Mouse (Mus musculus) spleen, postnatal 36 days (tissue): Measurements from ENCODE around the gene Arl11.

Experiments
- DNase-seq, 2 experiments: peaks; one replicate each; pipeline ENCODE4 v3.0.0; 2022; ENCODE audit warnings: low spot score in 2 of 2, mixed read lengths in 1 of 2

The Arl11 gene

GRCm38 (mm10) chr14:61327618-61328450, 18.3 kb downstream of the Arl11 start:
- DNase-seq: peak; percentile 72

- no peak for DNase-seq
These were observed 21.0 kb downstream of the Arl11 start for GRCm38 (mm10) chr14:61330591-61330990.

GRCm38 (mm10) chr14:61330996-61331561, 21.5 kb downstream of the Arl11 start:
- peak; percentile 54 to 71 for DNase-seq

- no peak for DNase-seq
These were observed 29.8 kb downstream of the Arl11 start for GRCm38 (mm10) chr14:61339381-61339780.

GRCm38 (mm10) chr14:61344590-61344989, 35.0 kb downstream of the Arl11 start:
- no peak for DNase-seq

- DNase-seq: no peak
These were observed 37.5 kb downstream of the Arl11 start for GRCm38 (mm10) chr14:61346827-61347698.

GRCm38 (mm10) chr14:61349876-61350275, 40.3 kb downstream of the Arl11 start:
- DNase-seq: no peak

GRCm38 (mm10) chr14:61350808-61351207, 41.3 kb downstream of the Arl11 start:
- no peak for DNase-seq

GRCm38 (mm10) chr14:61354251-61355235, 45.0 kb downstream of the Arl11 start:
- no peak for DNase-seq

GRCm38 (mm10) chr14:61360131-61360980, 50.8 kb downstream of the Arl11 start, which contains the start of gene Ebpl:
TSS of gene Ebpl (minus strand) at chr14:61360439.
- peak; percentile 89 to 90 for DNase-seq

GRCm38 (mm10) chr14:61360981-61361511, 51.5 kb downstream of the Arl11 start:
- no peak for DNase-seq
